Mouse (Mus musculus) hindbrain, embryonic 11.5 days (tissue): ENCODE data around the gene Slc22a12. TPM values are rescaled to one million over a fixed set of nuclear protein-coding genes. Genes with fewer than 3 reads are reported as not detected.

Experiments used
- ATAC-seq: fragments of 200-750 bp; cut with Nextera tagmentation; 2 replicates; pipeline ENCODE4 v1.8.0; 2017; ENCODE audit warnings: mild to moderate bottlenecking, moderate TSS enrichment, moderate library complexity; ENCODE audit not compliant: low FRiP score
- DNase-seq: peaks from one replicate; pipeline ENCODE4 v3.0.0-alpha.2; 2015; ENCODE audit warnings: low spot score
- H3K27ac ChIP-seq: fragments of 300-500 bp; sonication (generic); 2 replicates; pipeline ENCODE4 v1.5.1; 2014; ENCODE audit warnings: mild to moderate bottlenecking, low read depth, low read length
- H3K27me3 ChIP-seq: fragments of 300-500 bp; sonication (generic); 2 replicates; pipeline ENCODE4 v1.6.1; 2014; ENCODE audit warnings: mild to moderate bottlenecking, low read length, moderate library complexity, mixed read lengths; ENCODE audit not compliant: control insufficient read depth, insufficient read depth
- H3K36me3 ChIP-seq: fragments of 300-500 bp; sonication (generic); 2 replicates; pipeline ENCODE4 v1.6.1; 2014; ENCODE audit warnings: mild to moderate bottlenecking, low read length, moderate library complexity, mixed read lengths; ENCODE audit not compliant: control insufficient read depth, insufficient read depth
- H3K4me1 ChIP-seq: fragments of 300-500 bp; sonication (generic); replicated peaks from 2 replicates; pipeline ENCODE4 v1.6.1; 2014; ENCODE audit warnings: low read length, mixed read lengths; ENCODE audit not compliant: control insufficient read depth, insufficient read depth
- H3K4me2 ChIP-seq: fragments of 300-500 bp; sonication (generic); replicated peaks from 2 replicates; pipeline ENCODE4 v1.6.1; 2014; ENCODE audit warnings: mild to moderate bottlenecking, low read depth, low read length
- H3K4me3 ChIP-seq: fragments of 300-500 bp; sonication (generic); 2 replicates; pipeline ENCODE4 v1.5.1; 2014; ENCODE audit warnings: low read depth, low read length
- H3K9ac ChIP-seq: fragments of 300-500 bp; sonication (generic); 2 replicates; pipeline ENCODE4 v1.6.1; 2014; ENCODE audit warnings: low read depth, low read length
- H3K9me3 ChIP-seq: fragments of 300-500 bp; sonication (generic); 2 replicates; pipeline ENCODE4 v1.6.1; 2016; ENCODE audit warnings: low read length; ENCODE audit not compliant: control insufficient read depth
- WGBS: fragments of 180-500 bp; shearing (Covaris S2); extraction: QIAGEN DNeasy Blood & Tissue Kit; methylation state at CpG from one replicate; pipeline ENCODE4 v1.1.7; 2014; 5-methylcytosine and 5-hydroxymethylcytosine counted together
- polyA plus RNA-seq: library from polyadenylated mRNA; unstranded; fragments of >200 nt; fragmentation: Nextera tagmentation; extraction: Ambion mirVana; gene quantifications from 2 replicates; pipeline ENCODE4 v1.2.1, GENCODE M21; 2014

Slc22a12 gene
- polyA plus RNA-seq, 1 experiment from 2014 or later, result not detected

GRCm38 (mm10) chr19:6553819-6554582 lies 11.2 kb upstream of the Slc22a12 start:
- 38% methylated on average over 8 of the region's 8 CpGs for WGBS
- Histone ChIP-seq H3K27ac (no peak overlapping the region), H3K9ac (no peak overlapping the region), H3K4me3 (no peak overlapping the region), H3K27me3 (no peaks in the 10 kb centered on the region), H3K4me1 (no peaks in the 10 kb centered on the region; the same call in 1 of the 2 replicates), H3K4me2 (no peak overlapping the region), H3K9me3 (no peaks in the 10 kb centered on the region), H3K36me3 (no peaks in the 10 kb centered on the region)
- no peak for DNase-seq
- ATAC-seq, result no peak

DNA sequence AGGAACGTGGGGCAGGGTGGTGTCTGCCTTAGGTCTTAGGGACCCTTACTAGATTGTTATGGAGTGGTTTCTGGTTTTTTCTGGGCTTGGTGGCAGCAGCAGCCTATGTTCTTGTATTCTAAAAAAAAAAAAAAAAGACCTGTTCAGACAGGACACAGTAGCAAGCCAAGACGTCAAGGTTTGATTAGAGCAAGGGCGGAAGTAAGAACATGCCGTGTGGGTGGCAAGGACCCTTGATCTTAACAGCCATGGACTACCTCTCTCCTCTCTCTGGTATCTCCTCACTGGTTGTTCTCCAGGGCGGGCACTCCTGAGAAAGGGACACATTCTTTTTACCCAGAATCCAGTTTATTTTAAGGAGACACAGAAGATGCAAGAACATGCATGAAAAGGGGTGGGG lies 10.3 kb upstream of the Slc22a12 start:
- Histone ChIP-seq H3K4me3 (no peak overlapping the region), H3K9ac (no peak overlapping the region), H3K27me3 (no peaks in the 10 kb centered on the region), H3K4me1 (no peaks in the 10 kb centered on the region; the same call in 1 of the 2 replicates), H3K27ac (no peak overlapping the region), H3K9me3 (no peaks in the 10 kb centered on the region), H3K36me3 (no peaks in the 10 kb centered on the region), H3K4me2 (no peak overlapping the region)
- ATAC-seq (no peak), DNase-seq (no peak)
- WGBS, result 82% methylated on average over 5 of the region's 5 CpGs

DNA sequence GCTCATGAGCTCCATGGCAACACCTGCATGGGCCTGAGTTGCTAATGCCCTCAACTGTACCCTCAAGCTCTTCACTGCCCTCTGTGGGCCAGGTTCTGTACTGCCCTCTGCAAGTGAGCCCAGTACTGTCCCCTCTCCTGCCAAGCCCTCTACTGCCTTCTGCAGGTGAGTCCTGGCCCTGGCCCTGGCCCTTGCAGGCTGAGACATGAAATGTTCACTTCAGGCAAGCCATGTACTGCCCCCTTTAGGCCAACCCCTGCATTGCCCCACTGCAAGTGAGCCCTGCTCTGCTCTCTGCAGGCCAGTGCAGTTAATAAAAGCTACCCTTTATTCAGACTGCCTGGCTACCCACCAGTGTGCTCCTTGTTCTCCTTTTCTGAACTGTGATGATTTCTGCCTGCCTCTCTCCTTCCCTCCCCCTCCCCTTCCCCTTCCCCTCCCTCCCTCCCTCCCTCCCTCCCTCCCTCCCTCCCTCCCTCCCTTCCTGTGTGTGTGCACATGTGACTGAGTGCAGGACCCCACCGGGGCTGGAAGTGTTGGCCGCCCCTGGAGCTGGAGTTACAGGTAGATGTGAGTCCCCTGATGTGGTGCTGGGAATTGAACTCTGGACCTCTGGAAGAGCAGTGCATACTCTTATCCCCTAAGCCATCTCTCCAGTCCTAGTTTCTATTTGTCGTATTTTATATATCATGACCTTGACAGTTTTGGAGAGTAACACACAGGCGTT lies 9.6 kb upstream of the Slc22a12 start:
- Histone ChIP-seq H3K4me3 (no peak overlapping the region), H3K9me3 (no peaks in the 10 kb centered on the region), H3K9ac (no peak overlapping the region), H3K4me1 (no peaks in the 10 kb centered on the region; the same call in 1 of the 2 replicates), H3K27ac (no peak overlapping the region), H3K36me3 (no peaks in the 10 kb centered on the region), H3K27me3 (no peaks in the 10 kb centered on the region), H3K4me2 (no peak overlapping the region)
- WGBS, result 83% methylated on average over 2 of the region's 4 CpGs
- peak; percentile 48 for DNase-seq
- ATAC-seq, result no peak

GRCm38 (mm10) chr19:6551215-6551614 lies 8.4 kb upstream of the Slc22a12 start:
- WGBS, result 72% methylated on average over 4 of the region's 4 CpGs
- no peak overlapping the region for H3K27ac ChIP-seq
- no peak overlapping the region for H3K4me2 ChIP-seq
- H3K4me1 ChIP-seq, result no peaks in the 10 kb centered on the region; the same call in 1 of the 2 replicates
- H3K36me3 ChIP-seq, result no peaks in the 10 kb centered on the region
- no peak overlapping the region for H3K9ac ChIP-seq
- no peaks in the 10 kb centered on the region for H3K9me3 ChIP-seq
- DNase-seq, result no peak
- H3K4me3 ChIP-seq, result no peak overlapping the region
- H3K27me3 ChIP-seq, result no peaks in the 10 kb centered on the region
- no peak for ATAC-seq

GRCm38 (mm10) chr19:6549566-6549965 lies 6.7 kb upstream of the Slc22a12 start:
- WGBS, result 83% methylated on average over 11 of the region's 11 CpGs
- Histone ChIP-seq H3K27me3 (no peaks in the 10 kb centered on the region), H3K9ac (no peak overlapping the region), H3K4me1 (no peaks in the 10 kb centered on the region; the same call in 1 of the 2 replicates), H3K36me3 (no peaks in the 10 kb centered on the region), H3K4me2 (no peak overlapping the region), H3K27ac (no peak overlapping the region), H3K4me3 (no peak overlapping the region), H3K9me3 (no peaks in the 10 kb centered on the region)
- ATAC-seq (no peak), DNase-seq (no peak)

- no peak for DNase-seq
- no peak overlapping the region for H3K4me2 ChIP-seq
- H3K4me1 ChIP-seq, result no peaks in the 10 kb centered on the region; the same call in 1 of the 2 replicates
- no peaks in the 10 kb centered on the region for H3K9me3 ChIP-seq
- H3K27me3 ChIP-seq, result no peaks in the 10 kb centered on the region
- no peak overlapping the region for H3K4me3 ChIP-seq
- no peaks in the 10 kb centered on the region for H3K36me3 ChIP-seq
- H3K9ac ChIP-seq, result no peak overlapping the region
- H3K27ac ChIP-seq, result no peak overlapping the region
- 79% methylated on average over 16 of the region's 16 CpGs for WGBS
- ATAC-seq, result no peak
Measured at GRCm38 (mm10) chr19:6548431-6549410, 5.9 kb upstream of the Slc22a12 start.

DNA sequence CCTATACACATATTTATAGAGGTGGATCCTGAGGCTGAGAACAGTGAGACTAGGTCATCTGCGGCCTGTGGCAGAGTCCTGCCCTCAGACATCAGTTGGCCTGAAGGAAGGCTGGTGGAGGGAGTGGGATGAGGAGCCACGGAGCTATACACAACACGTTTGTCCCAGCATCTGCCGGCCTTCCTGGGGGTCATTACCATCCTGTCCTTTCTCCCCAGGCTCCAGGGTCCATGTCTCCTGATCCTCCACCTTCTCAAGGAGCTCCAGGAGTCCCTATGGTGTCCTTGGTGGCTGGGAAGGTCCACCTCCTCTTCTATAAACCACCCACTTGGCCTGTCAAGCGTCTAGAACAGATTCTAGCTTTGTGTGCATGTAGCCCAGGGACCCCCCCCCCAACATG lies 5.0 kb upstream of the Slc22a12 start:
- H3K9ac ChIP-seq, result no peak overlapping the region
- H3K9me3 ChIP-seq, result no peaks in the 10 kb centered on the region
- H3K4me1 ChIP-seq, result no peaks in the 10 kb centered on the region; the same call in 1 of the 2 replicates
- H3K27ac ChIP-seq, result no peak overlapping the region
- no peaks in the 10 kb centered on the region for H3K27me3 ChIP-seq
- 84% methylated on average over 5 of the region's 5 CpGs for WGBS
- ATAC-seq (no peak), DNase-seq (no peak)
- no peak overlapping the region for H3K4me2 ChIP-seq
- no peaks in the 10 kb centered on the region for H3K36me3 ChIP-seq
- H3K4me3 ChIP-seq, result no peak overlapping the region

- ATAC-seq, result no peak
- WGBS, result 72% methylated on average over 1 of the region's 1 CpGs
Measured at GRCm38 (mm10) chr19:6546096-6546495, 3.3 kb upstream of the Slc22a12 start.

More at GRCm38 (mm10) chr19:6546096-6546495, 3.3 kb upstream of the Slc22a12 start:
- Histone ChIP-seq H3K9me3 (no peaks in the 10 kb centered on the region), H3K4me1 (no peaks in the 10 kb centered on the region; the same call in 1 of the 2 replicates), H3K4me2 (no peak overlapping the region), H3K27ac (no peak overlapping the region), H3K36me3 (no peaks in the 10 kb centered on the region), H3K27me3 (no peaks in the 10 kb centered on the region), H3K9ac (no peak overlapping the region), H3K4me3 (no peak overlapping the region)
- no peak for DNase-seq
